Mouse (Mus musculus) erythroblast, embryonic 14.5 days (primary cell): ENCODE measurements around the gene Gpsm2.

ENCODE experiments used
- GATA1 ChIP-seq: IDR thresholded peaks from 2 replicates; pipeline ENCODE4 v1.6.1; 2012; ENCODE audit warnings: low read length, inconsistent platforms, mixed read lengths
- TAL1 ChIP-seq: IDR thresholded peaks from 3 replicates; pipeline ENCODE4 v1.6.1; 2012; ENCODE audit warnings: low read length, inconsistent platforms, mixed read lengths

DNA sequence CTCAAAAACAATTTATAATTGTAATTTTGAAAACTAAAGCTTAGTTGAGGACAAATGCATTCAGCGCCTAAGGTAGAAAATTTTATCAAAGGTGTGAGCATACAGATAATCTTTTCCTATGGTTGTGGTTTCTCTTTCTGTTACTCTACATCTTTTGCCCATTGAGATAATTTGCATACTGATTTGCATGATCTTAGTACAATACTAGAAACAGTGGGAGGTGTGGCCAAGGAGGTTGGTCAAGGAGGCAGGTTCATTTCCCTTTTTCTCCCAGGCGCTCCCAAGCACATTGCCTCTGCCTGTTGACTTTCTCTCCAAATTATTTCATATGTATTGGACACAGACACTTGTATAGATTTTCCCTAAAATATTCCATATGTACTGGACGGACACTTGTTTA is 15.7 kb upstream of the Gpsm2 start:
- TF ChIP-seq GATA1: no peak
- TF ChIP-seq TAL1: no peak
